Mouse (Mus musculus) heart, embryonic 15.5 days (tissue): ENCODE data around the gene Top3b. TPM values are rescaled to one million over a fixed set of nuclear protein-coding genes. Genes with fewer than 3 reads are reported as not detected.

ENCODE experiments used
- ATAC-seq: fragments of 200-750 bp; cut with Nextera tagmentation; replicated peaks from 2 replicates; pipeline ENCODE4 v1.8.0; 2017; ENCODE audit warnings: low read depth, moderate TSS enrichment; ENCODE audit not compliant: insufficient number of reproducible peaks, insufficient read depth, low FRiP score
- H3K27ac ChIP-seq: fragments of 300-500 bp; sonication (generic); 2 replicates; pipeline ENCODE4 v1.5.1; 2015; ENCODE audit warnings: mild to moderate bottlenecking, inconsistent platforms
- H3K27me3 ChIP-seq: fragments of 300-500 bp; sonication (generic); 2 replicates; pipeline ENCODE4 v1.6.1; 2015; ENCODE audit warnings: inconsistent platforms
- H3K36me3 ChIP-seq: fragments of 300-500 bp; sonication (generic); 2 replicates; pipeline ENCODE4 v1.6.1; 2015; ENCODE audit warnings: mild to moderate bottlenecking, inconsistent platforms
- H3K4me1 ChIP-seq: fragments of 300-500 bp; sonication (generic); replicated peaks from 2 replicates; pipeline ENCODE4 v1.6.1; 2015; ENCODE audit warnings: inconsistent platforms
- H3K4me2 ChIP-seq: fragments of 300-500 bp; sonication (generic); 2 replicates; pipeline ENCODE4 v1.6.1; 2015; ENCODE audit warnings: inconsistent platforms, mild to moderate bottlenecking, moderate library complexity
- H3K4me3 ChIP-seq: fragments of 300-500 bp; sonication (generic); 2 replicates; pipeline ENCODE4 v1.5.1; 2015; ENCODE audit warnings: mild to moderate bottlenecking, inconsistent platforms
- H3K9ac ChIP-seq: fragments of 300-500 bp; sonication (generic); 2 replicates; pipeline ENCODE4 v1.6.1; 2015; ENCODE audit warnings: mild to moderate bottlenecking, inconsistent platforms
- H3K9me3 ChIP-seq: fragments of 300-500 bp; sonication (generic); replicated peaks from 2 replicates; pipeline ENCODE4 v1.6.1; 2016; ENCODE audit warnings: inconsistent platforms
- WGBS: fragments of 180-500 bp; shearing (Covaris S2); methylation state at CpG from one replicate; pipeline ENCODE4 v1.1.7; 2015; ENCODE audit warnings: mixed read lengths; 5-methylcytosine and 5-hydroxymethylcytosine counted together
- polyA plus RNA-seq: library from polyadenylated mRNA; unstranded; fragments of >200 nt; fragmentation: Nextera tagmentation; extraction: Ambion mirVana; gene quantifications from 2 replicates; pipeline ENCODE4 v1.2.1, GENCODE M21; 2015

The Top3b gene
- polyA plus RNA-seq, 1 experiment from 2014 or later = 37.8 TPM

DNA sequence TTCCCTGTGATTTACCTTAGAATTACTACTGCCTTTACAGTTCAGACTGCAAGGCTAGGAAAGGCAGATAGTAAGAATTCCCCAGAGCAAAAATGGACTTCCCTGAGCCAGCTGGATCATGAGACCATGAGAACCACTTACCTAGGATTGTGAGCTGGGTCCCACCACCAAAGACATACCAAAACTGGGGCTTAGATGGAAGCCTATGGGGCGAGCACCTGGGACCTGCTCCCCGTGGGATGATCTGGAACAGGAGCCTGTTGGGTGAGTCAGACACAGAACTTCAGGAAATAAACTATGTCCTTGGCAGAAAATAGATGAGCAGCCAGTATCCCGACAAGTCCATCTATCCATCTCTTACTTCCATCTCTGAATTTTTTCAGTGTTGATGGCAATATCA, 8.2 kb upstream of the Top3b start:
- no peaks in the 10 kb centered on the region for H3K36me3 ChIP-seq
- no peak overlapping the region for H3K9ac ChIP-seq
- 63% methylated on average over 3 of the region's 3 CpGs for WGBS
- no peak overlapping the region for H3K4me3 ChIP-seq
- H3K9me3 ChIP-seq = no peaks in the 10 kb centered on the region
- no peak for ATAC-seq
- no peak overlapping the region for H3K4me2 ChIP-seq
- H3K4me1 ChIP-seq = peaks cover 3% of the 10 kb centered on the region; the same call in 1 of the 2 replicates
- H3K27me3 ChIP-seq = no peaks in the 10 kb centered on the region
- H3K27ac ChIP-seq = no peak overlapping the region

DNA sequence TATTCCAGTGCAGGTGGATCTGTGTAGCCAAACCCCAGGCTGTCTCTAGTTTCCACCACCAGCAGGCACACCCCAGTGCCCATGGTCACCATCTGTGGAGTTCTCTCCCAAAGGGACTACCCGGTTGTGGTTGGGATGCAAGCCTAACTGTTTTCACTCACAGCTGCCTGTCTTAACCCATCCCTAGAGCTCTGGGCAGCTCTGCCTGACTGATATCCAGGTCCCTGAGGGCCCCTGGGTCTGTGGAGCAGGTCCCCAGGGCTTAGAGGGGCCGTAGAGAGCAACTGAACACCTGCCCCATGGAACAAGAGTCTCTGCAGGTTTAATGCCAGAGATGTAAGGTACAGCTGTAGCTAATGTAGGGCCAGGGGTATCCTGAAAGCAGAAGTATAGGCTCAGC, 6.6 kb upstream of the Top3b start, which contains the start of gene Igll1:
Gene Igll1, minus strand, starts transcription at position 8 of the 400 bp plus-strand sequence.
- Histone ChIP-seq H3K4me1 (peaks cover 3% of the 10 kb centered on the region; the same call in 1 of the 2 replicates), H3K9ac (no peak within 1 kb of the TSS), H3K27ac (no peak within 1 kb of the TSS), H3K9me3 (no peaks in the 10 kb centered on the region), H3K4me3 (no peak within 1 kb of the TSS), H3K4me2 (no peak within 1 kb of the TSS), H3K27me3 (no peaks in the 10 kb centered on the region), H3K36me3 (no peaks in the 10 kb centered on the region)
- WGBS = 57% methylated on average over 2 of the region's 2 CpGs
- no peak for ATAC-seq

DNA sequence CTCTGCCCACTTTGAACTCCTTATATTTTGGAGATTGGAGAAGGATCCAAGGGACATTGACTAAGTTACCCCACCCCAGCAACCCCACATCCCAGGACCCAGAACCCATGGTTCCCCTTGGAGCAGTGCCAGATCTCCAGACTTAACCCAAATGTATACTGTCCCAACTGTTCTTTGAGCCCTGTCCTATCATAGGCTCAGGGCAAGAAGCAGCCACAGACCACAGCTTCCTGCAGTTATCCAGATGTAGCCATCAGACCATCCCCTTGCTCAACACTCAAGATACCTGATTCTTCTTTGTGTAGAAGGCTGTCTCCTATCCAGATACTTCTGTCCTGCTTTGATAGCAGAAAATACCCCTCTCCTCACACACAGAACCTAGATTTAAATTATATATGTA, 5.3 kb upstream of the Top3b start:
- H3K4me2 ChIP-seq = no peak overlapping the region
- H3K27ac ChIP-seq = no peak overlapping the region
- no peaks in the 10 kb centered on the region for H3K27me3 ChIP-seq
- H3K4me1 ChIP-seq = peaks cover 5% of the 10 kb centered on the region
- ATAC-seq = no peak
- H3K9me3 ChIP-seq = no peaks in the 10 kb centered on the region
- no peaks in the 10 kb centered on the region for H3K36me3 ChIP-seq
- H3K4me3 ChIP-seq = no peak overlapping the region
- no peak overlapping the region for H3K9ac ChIP-seq

DNA sequence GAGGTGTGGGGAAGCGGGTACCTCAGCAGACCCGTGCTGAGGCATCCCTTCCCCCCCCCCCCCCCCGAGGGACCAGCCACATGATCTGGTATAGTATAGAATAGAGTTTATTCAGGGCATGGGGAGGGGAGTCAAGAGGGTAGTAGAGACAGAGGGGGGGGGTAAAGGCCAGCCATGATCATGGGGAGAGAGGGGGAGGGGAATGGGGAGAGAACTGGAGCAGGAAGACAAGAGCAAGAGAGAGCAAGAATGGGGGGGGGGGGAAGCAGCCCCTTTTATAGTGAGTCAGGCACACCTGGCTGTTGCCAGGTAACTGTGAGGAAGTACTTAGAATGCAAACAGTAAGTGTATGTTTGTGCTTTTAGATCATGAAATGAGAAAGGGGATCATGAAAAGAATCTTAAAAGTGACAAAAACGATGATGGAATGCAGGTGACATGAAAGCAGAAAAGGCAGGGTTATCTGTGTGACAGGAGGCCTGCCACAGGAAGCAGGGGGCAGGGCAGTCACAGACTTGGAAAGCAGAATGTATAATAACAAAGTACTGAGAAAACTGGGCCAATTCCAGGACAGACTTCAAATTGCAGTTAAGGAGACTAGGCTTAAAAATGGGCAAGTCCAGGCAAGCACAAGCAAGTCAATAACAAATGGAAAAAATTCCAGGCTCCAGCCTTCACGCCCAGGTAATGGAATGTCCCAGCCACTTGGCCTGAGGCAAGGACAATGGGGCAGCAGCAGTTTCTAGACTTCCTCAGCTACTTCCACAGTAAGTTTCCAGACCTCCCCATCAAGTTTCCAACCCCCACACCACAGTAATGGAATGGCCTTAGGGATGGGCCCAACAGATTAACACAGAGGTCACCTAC, 4.6 kb upstream of the Top3b start:
- Histone ChIP-seq H3K9me3 (no peaks in the 10 kb centered on the region), H3K36me3 (no peaks in the 10 kb centered on the region), H3K4me1 (peaks cover 7% of the 10 kb centered on the region), H3K9ac (no peak overlapping the region), H3K27ac (peak overlapping the region; percentile 34), H3K4me3 (no peak overlapping the region), H3K4me2 (no peak overlapping the region), H3K27me3 (no peaks in the 10 kb centered on the region)
- no peak for ATAC-seq
- WGBS = 40% methylated on average over 4 of the region's 5 CpGs

DNA sequence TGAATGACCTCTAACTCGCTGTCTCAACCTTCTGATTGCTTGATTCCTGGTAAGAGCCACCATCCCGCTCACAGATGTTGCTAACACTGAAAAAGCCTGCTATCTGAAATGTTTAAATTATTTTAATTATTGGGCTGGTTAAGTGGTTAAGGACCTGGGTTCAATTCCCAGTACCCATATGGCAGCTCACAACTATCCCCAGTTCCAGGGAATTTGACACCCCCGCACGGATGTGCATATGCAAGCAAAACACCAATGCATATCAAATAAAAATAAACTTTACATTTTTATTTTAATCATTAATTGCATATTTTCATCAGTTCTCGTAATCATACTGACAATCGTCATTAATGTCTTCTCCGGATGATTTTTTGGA, 307 bp upstream of the Top3b start:
- peaks cover 18% of the 10 kb centered on the region for H3K4me1 ChIP-seq
- peak overlapping the region; percentile 94 for H3K27ac ChIP-seq
- peak overlapping the region; percentile 86 for H3K9ac ChIP-seq
- ATAC-seq = no peak
- H3K4me3 ChIP-seq = peak overlapping the region; percentile 75
- H3K36me3 ChIP-seq = peaks cover 3% of the 10 kb centered on the region; the same call in 1 of the 2 replicates
- 39% methylated on average over 7 of the region's 7 CpGs for WGBS
- H3K4me2 ChIP-seq = peak overlapping the region; percentile 59
- H3K9me3 ChIP-seq = no peaks in the 10 kb centered on the region
- H3K27me3 ChIP-seq = no peaks in the 10 kb centered on the region

DNA sequence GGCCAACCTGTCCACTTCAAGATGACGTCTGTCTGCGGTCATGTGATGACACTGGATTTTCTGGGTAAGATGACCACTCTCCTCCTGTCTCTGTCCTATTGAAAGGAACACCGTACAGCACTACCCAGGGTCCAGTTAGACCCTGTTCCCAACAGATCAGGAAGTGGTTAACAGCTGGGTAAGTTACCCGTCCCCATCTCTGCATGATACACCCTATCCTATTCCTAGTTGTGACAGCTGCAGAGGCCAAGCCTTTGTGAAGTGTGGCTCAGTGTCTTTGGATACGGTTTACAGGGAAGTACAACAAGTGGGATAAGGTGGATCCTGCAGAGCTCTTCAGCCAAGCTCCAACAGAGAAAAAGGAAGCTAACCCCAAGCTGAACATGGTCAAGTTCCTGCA, 8.5 kb downstream of the Top3b start:
- H3K9me3 ChIP-seq = no peaks in the 10 kb centered on the region
- peaks cover 85% of the 10 kb centered on the region for H3K36me3 ChIP-seq
- H3K27me3 ChIP-seq = no peaks in the 10 kb centered on the region
- no peaks in the 10 kb centered on the region for H3K4me1 ChIP-seq
- H3K4me2 ChIP-seq = no peak overlapping the region
- ATAC-seq = no peak
- H3K9ac ChIP-seq = no peak overlapping the region
- 84% methylated on average over 5 of the region's 5 CpGs for WGBS
- no peak overlapping the region for H3K4me3 ChIP-seq
- H3K27ac ChIP-seq = no peak overlapping the region

DNA sequence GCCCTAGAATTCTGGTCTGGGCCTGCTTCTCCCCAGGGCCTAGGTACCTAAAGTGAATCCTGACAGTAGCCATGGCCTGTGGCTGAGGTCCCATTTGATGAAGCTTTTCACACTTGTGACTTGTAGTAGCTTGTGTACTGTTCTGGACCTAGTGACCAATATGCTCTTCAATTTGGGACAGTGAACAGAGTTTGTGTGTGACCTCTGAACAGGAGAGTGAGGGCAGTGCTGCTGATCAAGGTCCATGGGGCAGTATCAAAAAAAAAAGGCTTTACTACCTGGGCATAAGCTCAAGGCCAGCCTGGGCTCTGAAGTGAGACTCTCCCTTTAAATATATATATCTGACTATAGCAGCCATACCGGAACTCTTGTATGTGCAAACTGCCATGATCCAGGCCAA, 17.8 kb downstream of the Top3b start:
- no peaks in the 10 kb centered on the region for H3K9me3 ChIP-seq
- H3K27ac ChIP-seq = no peak overlapping the region
- H3K4me3 ChIP-seq = no peak overlapping the region
- no peaks in the 10 kb centered on the region for H3K4me1 ChIP-seq
- H3K36me3 ChIP-seq = peaks cover 98% of the 10 kb centered on the region
- no peaks in the 10 kb centered on the region for H3K27me3 ChIP-seq
- WGBS = 94% methylated on average over 1 of the region's 1 CpGs
- no peak overlapping the region for H3K4me2 ChIP-seq
- no peak overlapping the region for H3K9ac ChIP-seq
- ATAC-seq = no peak

DNA sequence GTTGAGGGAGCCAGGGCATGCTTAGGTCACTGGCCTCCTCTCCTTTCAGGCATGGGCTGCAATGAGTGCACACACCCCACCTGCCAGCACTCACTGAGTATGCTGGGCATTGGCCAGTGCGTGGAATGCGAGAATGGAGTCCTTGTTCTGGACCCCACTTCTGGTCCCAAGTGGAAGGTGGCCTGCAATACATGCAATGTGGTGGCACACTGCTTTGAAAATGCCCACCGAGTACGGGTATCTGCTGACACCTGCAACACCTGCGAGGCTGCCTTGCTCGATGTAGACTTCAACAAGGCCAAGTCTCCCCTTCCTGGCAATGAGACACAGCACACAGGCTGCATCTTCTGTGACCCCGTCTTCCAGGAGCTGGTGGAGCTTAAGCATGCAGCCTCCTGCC, 21.8 kb downstream of the Top3b start:
- Histone ChIP-seq H3K4me3 (no peak overlapping the region), H3K9me3 (no peaks in the 10 kb centered on the region), H3K4me2 (no peak overlapping the region), H3K4me1 (peaks cover 11% of the 10 kb centered on the region), H3K36me3 (peaks cover 67% of the 10 kb centered on the region), H3K27me3 (no peaks in the 10 kb centered on the region), H3K9ac (no peak overlapping the region), H3K27ac (no peak overlapping the region)
- no peak for ATAC-seq
- 88% methylated on average over 7 of the region's 7 CpGs for WGBS

DNA sequence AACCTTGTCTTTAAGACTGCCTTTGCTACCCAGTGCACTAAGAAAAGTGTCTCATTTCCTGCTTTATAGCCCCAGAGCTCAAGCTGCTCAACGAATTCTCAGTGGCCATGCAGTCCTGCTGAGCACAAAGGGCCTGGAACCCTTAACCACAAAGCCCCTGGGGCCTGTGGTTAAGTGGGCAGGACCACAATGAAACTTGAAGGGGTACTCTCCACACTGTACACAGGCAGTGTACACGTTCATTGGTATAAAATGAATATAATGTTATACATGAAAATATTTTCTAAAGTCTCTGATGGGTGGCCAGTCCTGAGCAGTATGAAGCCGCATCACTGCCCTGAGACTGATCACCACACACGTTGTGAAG, 25.5 kb downstream of the Top3b start:
- peak overlapping the region; percentile 3; the same call in 1 of the 2 replicates for H3K27ac ChIP-seq
- H3K4me3 ChIP-seq = 0 out of 2 replicates have a peak overlapping the region, but pooled peaks have one; percentile 69
- H3K36me3 ChIP-seq = peaks cover 31% of the 10 kb centered on the region
- no peaks in the 10 kb centered on the region for H3K9me3 ChIP-seq
- peak; percentile 22 for ATAC-seq
- H3K27me3 ChIP-seq = no peaks in the 10 kb centered on the region
- peaks cover 12% of the 10 kb centered on the region for H3K4me1 ChIP-seq
- 29% methylated on average over 4 of the region's 4 CpGs for WGBS
- H3K4me2 ChIP-seq = 0 out of 2 replicates have a peak overlapping the region, but pooled peaks have one; percentile 83
- no peak overlapping the region for H3K9ac ChIP-seq

DNA sequence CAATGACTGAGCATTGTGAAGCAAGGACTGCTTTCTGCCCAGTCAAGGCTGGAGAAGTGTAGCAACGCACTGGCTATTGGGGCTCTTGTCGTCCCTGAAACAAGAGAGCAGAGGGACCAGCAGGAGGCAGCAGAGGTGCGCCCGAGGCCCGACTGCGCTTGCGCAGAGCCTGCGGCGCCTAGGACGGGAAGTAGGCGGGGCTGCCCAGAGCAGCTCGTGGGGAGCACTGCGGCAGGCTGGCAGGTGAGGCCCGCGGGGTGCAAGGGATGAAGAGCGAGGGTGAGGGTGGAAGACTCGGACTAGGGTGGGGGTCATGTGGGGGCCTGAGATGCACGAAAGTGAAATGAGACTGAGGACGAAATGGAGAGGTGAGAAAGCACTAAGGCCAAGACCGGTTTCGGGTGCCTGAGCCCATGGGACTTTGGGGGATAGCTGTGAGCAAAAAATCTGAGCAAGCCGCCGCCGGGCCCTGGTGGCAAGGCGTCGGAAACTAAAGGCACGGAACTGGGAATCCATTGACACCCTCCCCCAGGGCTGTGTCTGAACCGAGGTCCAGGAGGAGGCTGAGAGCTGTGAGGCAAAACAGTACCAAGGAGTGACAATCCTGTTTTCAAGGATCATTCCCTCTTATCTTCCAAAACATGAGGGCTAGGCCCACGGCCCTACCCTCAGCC, 26.0 kb downstream of the Top3b start, which contains the start of gene Ppm1f:
Gene Ppm1f, plus strand, starts transcription at position 88 of the 674 bp plus-strand sequence.
- peak within 1 kb of the TSS; percentile 83 for H3K4me2 ChIP-seq
- WGBS = under 1% methylated on average over 29 of the region's 29 CpGs
- peak within 1 kb of the TSS; percentile 69 for H3K4me3 ChIP-seq
- peak within 1 kb of the TSS; percentile 70 for H3K9ac ChIP-seq
- peaks cover 12% of the 10 kb centered on the region for H3K4me1 ChIP-seq
- no peaks in the 10 kb centered on the region for H3K9me3 ChIP-seq
- peak; percentile 88 for ATAC-seq
- H3K27ac ChIP-seq = peak within 1 kb of the TSS; percentile 66
- peaks cover 26% of the 10 kb centered on the region for H3K36me3 ChIP-seq
- H3K27me3 ChIP-seq = no peaks in the 10 kb centered on the region

DNA sequence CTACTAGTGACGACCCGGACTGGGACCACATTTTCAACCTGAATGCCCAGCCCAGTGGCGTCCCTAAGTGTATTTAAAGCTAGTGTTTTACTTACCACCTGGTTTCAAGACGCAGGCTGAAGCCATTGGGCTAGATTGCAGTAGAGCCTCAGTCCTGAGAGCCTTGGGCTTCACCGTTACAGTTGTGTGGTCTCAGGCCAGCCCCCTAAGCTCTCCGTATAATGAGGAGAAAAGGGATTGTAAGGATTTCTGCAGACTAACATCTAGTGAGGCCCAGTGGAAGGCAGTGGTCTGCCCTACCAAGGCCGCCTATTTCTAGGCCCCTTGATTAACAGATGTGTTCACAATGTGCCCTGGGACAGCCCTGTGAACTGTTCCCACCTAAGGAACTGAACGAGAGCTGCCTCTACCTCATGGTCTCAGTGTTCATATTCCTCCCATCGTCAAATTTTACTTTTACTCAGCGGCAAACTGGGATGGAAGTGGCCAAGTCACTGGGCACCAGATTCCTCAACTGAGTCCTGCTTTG, 26.6 kb downstream of the Top3b start:
- Histone ChIP-seq H3K9me3 (no peaks in the 10 kb centered on the region), H3K36me3 (peaks cover 20% of the 10 kb centered on the region), H3K4me2 (peak overlapping the region; percentile 83), H3K4me1 (peaks cover 12% of the 10 kb centered on the region), H3K4me3 (peak overlapping the region; percentile 69), H3K27me3 (no peaks in the 10 kb centered on the region), H3K27ac (peak overlapping the region; percentile 66), H3K9ac (peak overlapping the region; percentile 70)
- no peak for ATAC-seq
- WGBS = 25% methylated on average over 10 of the region's 10 CpGs
